In genomic region chr9:15928331-15928730, GRCm38 (mm10) we compare ENCODE assay signal across 39 mouse cellular contexts. TPM values are rescaled to one million over a fixed set of nuclear protein-coding genes. Genes with fewer than 3 reads are reported as not detected.
"Had no signal": no experiment of that assay in that cellular context is flagged by ENCODE, and none has a peak within 500 bp of the region (broad histone marks: within the 10 kb centered on the region; RNA-seq: fewer than 3 reads in every experiment).

No protein-coding gene starts in this region.

- ATAC-seq: forebrain, embryonic 13.5 days; forebrain, embryonic 14.5 days; forebrain, embryonic 15.5 days; forebrain, embryonic 16.5 days; forebrain, postnatal 0 days had no signal

- H3K9ac ChIP-seq: embryonic facial prominence, embryonic 12.5 days; embryonic facial prominence, embryonic 13.5 days; embryonic facial prominence, embryonic 15.5 days; forebrain, embryonic 12.5 days; forebrain, embryonic 13.5 days; forebrain, embryonic 15.5 days; forebrain, postnatal 0 days had no signal

- H3K4me1 ChIP-seq: embryonic facial prominence, embryonic 10.5 days; embryonic facial prominence, embryonic 12.5 days; embryonic facial prominence, embryonic 13.5 days; embryonic facial prominence, embryonic 15.5 days; forebrain, embryonic 10.5 days; forebrain, embryonic 12.5 days; forebrain, embryonic 13.5 days; forebrain, embryonic 15.5 days had no signal

- H3K36me3 ChIP-seq: embryonic facial prominence, embryonic 10.5 days; embryonic facial prominence, embryonic 12.5 days; embryonic facial prominence, embryonic 13.5 days; embryonic facial prominence, embryonic 15.5 days; forebrain, embryonic 10.5 days; forebrain, embryonic 12.5 days; forebrain, embryonic 15.5 days had no signal

- H3K27ac ChIP-seq: embryonic facial prominence, embryonic 10.5 days; embryonic facial prominence, embryonic 12.5 days; embryonic facial prominence, embryonic 13.5 days; embryonic facial prominence, embryonic 15.5 days; forebrain, embryonic 10.5 days; forebrain, embryonic 12.5 days; forebrain, embryonic 13.5 days; forebrain, embryonic 15.5 days; gastrocnemius, adult 2 months; heart, adult 2 months had no signal

- H3K4me3 ChIP-seq: embryonic facial prominence, embryonic 10.5 days; embryonic facial prominence, embryonic 12.5 days; embryonic facial prominence, embryonic 13.5 days; embryonic facial prominence, embryonic 15.5 days; erythroblast, embryonic 14.5 days; forebrain, embryonic 10.5 days; forebrain, embryonic 12.5 days; forebrain, embryonic 13.5 days; forebrain, embryonic 15.5 days; gastrocnemius, adult 2 months; heart, adult 2 months had no signal

- H3K27me3 ChIP-seq: embryonic facial prominence, embryonic 12.5 days; embryonic facial prominence, embryonic 15.5 days; forebrain, embryonic 12.5 days; forebrain, embryonic 13.5 days; forebrain, embryonic 15.5 days had no signal

- H3K9me3 ChIP-seq: embryonic facial prominence, embryonic 10.5 days; embryonic facial prominence, embryonic 12.5 days; embryonic facial prominence, embryonic 13.5 days; embryonic facial prominence, embryonic 15.5 days; forebrain, embryonic 10.5 days; forebrain, embryonic 12.5 days; forebrain, embryonic 13.5 days; forebrain, embryonic 15.5 days had no signal

- DNase-seq: cerebellum, adult 8-10 months; cerebellum, adult 9-10 months; cerebellum, adult 9-11 months; cerebellum, postnatal 10 days; cerebellum, postnatal 14 days; cerebellum, postnatal 25 days; cerebellum, postnatal 36 days; embryo, embryonic 11 days; forebrain, postnatal 0 days; gastrocnemius, adult 2 months; gastrocnemius, postnatal 10 days; gastrocnemius, postnatal 14 days; gastrocnemius, postnatal 25 days; gastrocnemius, postnatal 36 days; heart, adult 18-20 months; heart, adult 2 months had no signal

- H3K4me2 ChIP-seq: embryonic facial prominence, embryonic 12.5 days; embryonic facial prominence, embryonic 13.5 days; embryonic facial prominence, embryonic 15.5 days; forebrain, embryonic 12.5 days; forebrain, embryonic 13.5 days; forebrain, embryonic 15.5 days had no signal

RNA-seq across cellular contexts. Expression of gene Mtnr1b, which starts 54.0 kb away (rescaled TPM):
- total RNA-seq: common myeloid progenitor, adult 5-6 weeks; forebrain, postnatal 0 days; gastrocnemius, adult 18-20 months; gastrocnemius, adult 2 months; gastrocnemius, adult 8-10 months; gastrocnemius, postnatal 10 days; gastrocnemius, postnatal 14 days; gastrocnemius, postnatal 25 days; gastrocnemius, postnatal 36 days; gastrocnemius, postnatal 4 days; granulocyte monocyte progenitor cell, adult 5-6 weeks; heart, adult 18-20 months; heart, adult 2 months; heart, adult 8-10 months had no signal
- polyA plus RNA-seq: cortical plate, adult 2 months; embryonic facial prominence, embryonic 10.5 days; embryonic facial prominence, embryonic 11.5 days; embryonic facial prominence, embryonic 12.5 days; embryonic facial prominence, embryonic 13.5 days; embryonic facial prominence, embryonic 14.5 days; embryonic facial prominence, embryonic 15.5 days; erythroblast, embryonic 14.5 days; forebrain, embryonic 10.5 days; forebrain, embryonic 11.5 days; forebrain, embryonic 12.5 days; forebrain, embryonic 13.5 days; forebrain, embryonic 14.5 days; forebrain, embryonic 15.5 days; forebrain, embryonic 16.5 days; forebrain, postnatal 0 days; frontal cortex, adult 2 months; gonadal fat pad, adult 2 months; heart, adult 2 months had no signal
